Mouse (Mus musculus): ENCODE data around the gene Prss32. TPM values are rescaled to one million over a fixed set of nuclear protein-coding genes. Genes with fewer than 3 reads are reported as not detected.

The Prss32 gene
- not detected for total RNA-seq (2023)

GRCm38 (mm10) chr17:23843812-23844273 is at the start of gene Prss32, which contains the start of gene Prss41:
TSS of gene Prss32 (plus strand) at chr17:23843855.
TSS of gene Prss41 (minus strand) at chr17:23844172.

GRCm38 (mm10) chr17:23829064-23829619 is 14.5 kb upstream of the Prss32 start, which contains the start of gene Elob:
TSS of gene Elob (minus strand) at chr17:23829136.

GRCm38 (mm10) chr17:23836006-23836575 is 7.6 kb upstream of the Prss32 start, which contains the start of gene Prss33:
TSS of gene Prss33 (minus strand) at chr17:23836056.

GRCm38 (mm10) chr17:23867756-23868155 is 24.1 kb downstream of the Prss32 start, which contains the start of gene Prss21:
TSS of gene Prss21 (plus strand) at chr17:23868056.

GRCm38 (mm10) chr17:23880576-23880975 is 36.9 kb downstream of the Prss32 start, which contains the start of the genes Dcpp1 and Dcpp2:
TSS of gene Dcpp1 (plus strand) at chr17:23880876.
TSS of gene Dcpp2 (plus strand) at chr17:23880880.

Other genes with a start within 250 kb of the Prss32 start
- not detected for gene Zfp13, start 244.4 kb upstream of the Prss32 start, total RNA-seq (2023)
- not detected for gene Zscan10, start 243.0 kb upstream of the Prss32 start, total RNA-seq (2023)
- 1 to 10 TPM; 3.0 to 3.1 TPM for gene Mmp25, start 198.6 kb upstream of the Prss32 start, total RNA-seq (2023)
- not detected for gene Bicdl2, start 183.3 kb upstream of the Prss32 start, total RNA-seq (2023)
- 10 to 100 TPM; 53.4 to 61.5 TPM for gene Hcfc1r1, start 170.3 kb upstream of the Prss32 start, total RNA-seq (2023)
- 10 to 100 TPM; 17.4 to 24.2 TPM for gene Thoc6, start 170.0 kb upstream of the Prss32 start, total RNA-seq (2023)
- gene Tnfrsf12a, start 166.4 kb upstream of the Prss32 start, total RNA-seq (2023) = 10 to 100 TPM; 20.6 to 32.5 TPM
- gene Cldn6, start 164.6 kb upstream of the Prss32 start, total RNA-seq (2023) = not detected
- gene Cldn9, start 159.8 kb upstream of the Prss32 start, total RNA-seq (2023) = not detected
- not detected for gene 1520401A03Rik, start 121.1 kb upstream of the Prss32 start, total RNA-seq (2023)
- 1 to 10 TPM; 3.3 to 3.7 TPM for gene Pkmyt1, start 117.5 kb upstream of the Prss32 start, total RNA-seq (2023)
- gene Paqr4, start 103.0 kb upstream of the Prss32 start, total RNA-seq (2023) = 1 to 10 TPM; 2.3 to 3.2 TPM
- not detected for gene Kremen2, start 98.0 kb upstream of the Prss32 start, total RNA-seq (2023)
- gene Flywch1, start 72.3 kb upstream of the Prss32 start, total RNA-seq (2023) = 10 to 100 TPM; 12.9 to 14.0 TPM
- gene Flywch2, start 57.8 kb upstream of the Prss32 start, total RNA-seq (2023) = not detected
- 100 to 1,000 TPM; 847 to 887 TPM for gene Srrm2, start 53.3 kb upstream of the Prss32 start, total RNA-seq (2023)
- 100 to 1,000 TPM; 156 to 174 TPM for gene Elob, start 14.7 kb upstream of the Prss32 start, total RNA-seq (2023)
- gene Prss33, start 7.8 kb upstream of the Prss32 start, total RNA-seq (2023) = not detected
- gene Prss41, start 317 bp downstream of the Prss32 start, total RNA-seq (2023) = not detected
- not detected for gene Prss21, start 24.2 kb downstream of the Prss32 start, total RNA-seq (2023)
- not detected for gene Dcpp1, start 37.0 kb downstream of the Prss32 start, total RNA-seq (2023)
- gene Dcpp2, start 37.0 kb downstream of the Prss32 start, total RNA-seq (2023) = not detected
- not detected for gene Dcpp3, start 73.6 kb downstream of the Prss32 start, total RNA-seq (2023)
- not detected for gene Sbp, start 97.8 kb downstream of the Prss32 start, total RNA-seq (2023)
- gene Sbpl, start 111.4 kb downstream of the Prss32 start, total RNA-seq (2023) = not detected
- gene Prss30, start 136.7 kb downstream of the Prss32 start, total RNA-seq (2023) = 1 to 10 TPM; 3.1 to 3.4 TPM
- gene Prss22, start 154.2 kb downstream of the Prss32 start, total RNA-seq (2023) = not detected
- not detected for gene Prss27, start 194.3 kb downstream of the Prss32 start, total RNA-seq (2023)
- 10 to 100 TPM; 16.8 to 19.2 TPM for gene Kctd5, start 229.6 kb downstream of the Prss32 start, total RNA-seq (2023)